Mouse (Mus musculus): ENCODE data around the gene Dll4. TPM values are rescaled to one million over a fixed set of nuclear protein-coding genes. Genes with fewer than 3 reads are reported as not detected.

Dll4 gene
- polyA plus RNA-seq, 1 experiment from 2014 or later, result 13.5 TPM

- peaks cover 61% of the 10 kb centered on the region for H3K36me3 ChIP-seq (ENCODE audit: insufficient read depth, low read length)
- H3K4me3 ChIP-seq (ENCODE audit: low read length), result no peak overlapping the region
- no peak for ATAC-seq (ENCODE audit: low FRiP score, low TSS enrichment)
- H3K27me3 ChIP-seq (ENCODE audit: insufficient read depth, low read length), result no peaks in the 10 kb centered on the region
- no peak overlapping the region for H3K27ac ChIP-seq (ENCODE audit: low read length)
- no peaks in the 10 kb centered on the region for H3K9me3 ChIP-seq (ENCODE audit: low read length)
- peaks cover 11% of the 10 kb centered on the region for H3K4me1 ChIP-seq (ENCODE audit: insufficient read depth, low read length)
- WGBS, result 95% methylated on average over 17 of the region's 17 CpGs
- no peak overlapping the region for H3K4me2 ChIP-seq (replicated peaks; ENCODE audit: low read depth, low read length)
- no peak overlapping the region for H3K9ac ChIP-seq (replicated peaks; ENCODE audit: low read length)
Measured at GRCm38 (mm10) chr2:119293311-119293710, 32.3 kb upstream of the Dll4 start.

GRCm38 (mm10) chr2:119293776-119294390, 31.7 kb upstream of the Dll4 start:
- H3K4me1 ChIP-seq (ENCODE audit: insufficient read depth, low read length), result peaks cover 11% of the 10 kb centered on the region
- no peaks in the 10 kb centered on the region for H3K27me3 ChIP-seq (ENCODE audit: insufficient read depth, low read length)
- no peak overlapping the region for H3K27ac ChIP-seq (ENCODE audit: low read length)
- H3K9ac ChIP-seq (replicated peaks; ENCODE audit: low read length), result no peak overlapping the region
- ATAC-seq (ENCODE audit: low FRiP score, low TSS enrichment), result no peak
- no peaks in the 10 kb centered on the region for H3K9me3 ChIP-seq (ENCODE audit: low read length)
- no peak overlapping the region for H3K4me3 ChIP-seq (ENCODE audit: low read length)
- peaks cover 65% of the 10 kb centered on the region for H3K36me3 ChIP-seq (ENCODE audit: insufficient read depth, low read length)
- WGBS, result 91% methylated on average over 34 of the region's 34 CpGs
- H3K4me2 ChIP-seq (replicated peaks; ENCODE audit: low read depth, low read length), result no peak overlapping the region

GRCm38 (mm10) chr2:119294411-119294810, 31.2 kb upstream of the Dll4 start:
- no peaks in the 10 kb centered on the region for H3K9me3 ChIP-seq (ENCODE audit: low read length)
- H3K27ac ChIP-seq (ENCODE audit: low read length), result no peak overlapping the region
- no peak overlapping the region for H3K9ac ChIP-seq (replicated peaks; ENCODE audit: low read length)
- no peaks in the 10 kb centered on the region for H3K27me3 ChIP-seq (ENCODE audit: insufficient read depth, low read length)
- H3K36me3 ChIP-seq (ENCODE audit: insufficient read depth, low read length), result peaks cover 69% of the 10 kb centered on the region
- no peak overlapping the region for H3K4me2 ChIP-seq (replicated peaks; ENCODE audit: low read depth, low read length)
- peaks cover 13% of the 10 kb centered on the region for H3K4me1 ChIP-seq (ENCODE audit: insufficient read depth, low read length)
- ATAC-seq (ENCODE audit: low FRiP score, low TSS enrichment), result no peak
- WGBS, result 93% methylated on average over 18 of the region's 18 CpGs
- no peak overlapping the region for H3K4me3 ChIP-seq (ENCODE audit: low read length)

GRCm38 (mm10) chr2:119296756-119297155, 28.8 kb upstream of the Dll4 start:
- Histone ChIP-seq H3K36me3 (ENCODE audit: insufficient read depth, low read length) (peaks cover 58% of the 10 kb centered on the region), H3K27ac (ENCODE audit: low read length) (no peak overlapping the region), H3K27me3 (ENCODE audit: insufficient read depth, low read length) (no peaks in the 10 kb centered on the region), H3K9me3 (ENCODE audit: low read length) (no peaks in the 10 kb centered on the region), H3K4me1 (ENCODE audit: insufficient read depth, low read length) (peaks cover 18% of the 10 kb centered on the region), H3K4me2 (replicated peaks; ENCODE audit: low read depth, low read length) (no peak overlapping the region), H3K9ac (replicated peaks; ENCODE audit: low read length) (no peak overlapping the region), H3K4me3 (ENCODE audit: low read length) (no peak overlapping the region)
- no peak for ATAC-seq (ENCODE audit: low FRiP score, low TSS enrichment)
- WGBS, result 94% methylated on average over 12 of the region's 12 CpGs

- Histone ChIP-seq H3K27ac (ENCODE audit: low read length) (no peak overlapping the region), H3K36me3 (ENCODE audit: insufficient read depth, low read length) (peaks cover 52% of the 10 kb centered on the region), H3K4me3 (ENCODE audit: low read length) (no peak overlapping the region), H3K27me3 (ENCODE audit: insufficient read depth, low read length) (no peaks in the 10 kb centered on the region), H3K4me2 (replicated peaks; ENCODE audit: low read depth, low read length) (no peak overlapping the region), H3K9me3 (ENCODE audit: low read length) (no peaks in the 10 kb centered on the region), H3K4me1 (ENCODE audit: insufficient read depth, low read length) (peaks cover 18% of the 10 kb centered on the region), H3K9ac (replicated peaks; ENCODE audit: low read length) (no peak overlapping the region)
- ATAC-seq (ENCODE audit: low FRiP score, low TSS enrichment), result no peak
- 92% methylated on average over 19 of the region's 19 CpGs for WGBS
Measured at GRCm38 (mm10) chr2:119297506-119297905, 28.1 kb upstream of the Dll4 start.

GRCm38 (mm10) chr2:119298330-119298729, 27.3 kb upstream of the Dll4 start:
- ATAC-seq (ENCODE audit: low FRiP score, low TSS enrichment), result no peak
- WGBS, result 41% methylated on average over 5 of the region's 5 CpGs
- Histone ChIP-seq H3K27ac (ENCODE audit: low read length) (no peak overlapping the region), H3K4me1 (ENCODE audit: insufficient read depth, low read length) (peaks cover 18% of the 10 kb centered on the region), H3K36me3 (ENCODE audit: insufficient read depth, low read length) (peaks cover 44% of the 10 kb centered on the region), H3K4me3 (ENCODE audit: low read length) (no peak overlapping the region), H3K9ac (replicated peaks; ENCODE audit: low read length) (no peak overlapping the region), H3K4me2 (replicated peaks; ENCODE audit: low read depth, low read length) (no peak overlapping the region), H3K9me3 (ENCODE audit: low read length) (no peaks in the 10 kb centered on the region), H3K27me3 (ENCODE audit: insufficient read depth, low read length) (no peaks in the 10 kb centered on the region)

GRCm38 (mm10) chr2:119298839-119299238, 26.7 kb upstream of the Dll4 start:
- Histone ChIP-seq H3K4me3 (ENCODE audit: low read length) (no peak overlapping the region), H3K4me2 (replicated peaks; ENCODE audit: low read depth, low read length) (no peak overlapping the region), H3K27me3 (ENCODE audit: insufficient read depth, low read length) (no peaks in the 10 kb centered on the region), H3K9ac (replicated peaks; ENCODE audit: low read length) (no peak overlapping the region), H3K36me3 (ENCODE audit: insufficient read depth, low read length) (peaks cover 39% of the 10 kb centered on the region), H3K9me3 (ENCODE audit: low read length) (no peaks in the 10 kb centered on the region), H3K27ac (ENCODE audit: low read length) (peak overlapping the region; percentile 85; the same call in 1 of the 2 replicates), H3K4me1 (ENCODE audit: insufficient read depth, low read length) (peaks cover 18% of the 10 kb centered on the region)
- ATAC-seq (ENCODE audit: low FRiP score, low TSS enrichment), result no peak
- WGBS, result 92% methylated on average over 2 of the region's 2 CpGs

- Histone ChIP-seq H3K4me2 (replicated peaks; ENCODE audit: low read depth, low read length) (peak overlapping the region; percentile 49), H3K27me3 (ENCODE audit: insufficient read depth, low read length) (no peaks in the 10 kb centered on the region), H3K36me3 (ENCODE audit: insufficient read depth, low read length) (peaks cover 30% of the 10 kb centered on the region), H3K9ac (replicated peaks; ENCODE audit: low read length) (peak overlapping the region; percentile 61), H3K9me3 (ENCODE audit: low read length) (no peaks in the 10 kb centered on the region), H3K4me3 (ENCODE audit: low read length) (peak overlapping the region; percentile 15), H3K27ac (ENCODE audit: low read length) (peak overlapping the region; percentile 85), H3K4me1 (ENCODE audit: insufficient read depth, low read length) (peaks cover 29% of the 10 kb centered on the region)
- 8% methylated on average over 15 of the region's 15 CpGs for WGBS
- ATAC-seq (ENCODE audit: low FRiP score, low TSS enrichment), result peak; percentile 86
Measured at GRCm38 (mm10) chr2:119299981-119300818, 25.4 kb upstream of the Dll4 start.

GRCm38 (mm10) chr2:119300819-119301493, 24.6 kb upstream of the Dll4 start:
- H3K4me1 ChIP-seq (ENCODE audit: insufficient read depth, low read length), result peaks cover 29% of the 10 kb centered on the region
- H3K9me3 ChIP-seq (ENCODE audit: low read length), result no peaks in the 10 kb centered on the region
- WGBS, result 38% methylated on average over 7 of the region's 7 CpGs
- no peaks in the 10 kb centered on the region for H3K27me3 ChIP-seq (ENCODE audit: insufficient read depth, low read length)
- H3K9ac ChIP-seq (replicated peaks; ENCODE audit: low read length), result peak overlapping the region; percentile 61
- H3K4me2 ChIP-seq (replicated peaks; ENCODE audit: low read depth, low read length), result peak overlapping the region; percentile 49
- ATAC-seq (ENCODE audit: low FRiP score, low TSS enrichment), result peak; percentile 17; the same call in 1 of the 2 replicates
- no peak overlapping the region for H3K4me3 ChIP-seq (ENCODE audit: low read length)
- peaks cover 27% of the 10 kb centered on the region for H3K36me3 ChIP-seq (ENCODE audit: insufficient read depth, low read length)
- peak overlapping the region; percentile 85 for H3K27ac ChIP-seq (ENCODE audit: low read length)
